ENCODE assay signal across 7 mouse cellular contexts in the genomic region with DNA sequence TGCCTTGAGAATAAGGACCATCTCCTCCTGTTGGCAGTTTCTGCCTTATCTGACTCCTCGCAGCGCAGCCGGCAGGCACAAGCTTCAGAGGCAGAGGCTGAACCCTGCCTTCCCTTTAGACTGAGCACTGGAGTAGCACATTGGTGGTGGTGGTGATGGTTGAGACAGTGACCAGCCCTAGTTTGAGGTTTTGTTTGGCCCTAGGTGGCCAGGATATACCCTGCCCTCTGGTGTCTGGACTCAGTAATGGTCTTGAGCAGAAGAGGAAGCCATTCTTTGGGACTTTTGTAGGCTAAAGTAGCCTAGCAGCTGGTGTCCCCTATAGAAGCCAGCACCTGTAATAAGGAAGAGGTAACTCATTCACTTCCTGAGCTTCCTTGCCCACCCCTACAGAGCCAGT. TPM values are rescaled to one million over a fixed set of nuclear protein-coding genes. Genes with fewer than 3 reads are reported as not detected.
DNase-seq lines count a peak whose midpoint lies in the region; ATAC-seq lines count a peak whose summit lies in the region.

No protein-coding gene starts in this region.

- peak; percentile 38 for DNase-seq in kidney, postnatal 10 days
- DNase-seq in kidney, adult 11 months, result no peak
- DNase-seq in NIH3T3 (ENCODE audit: low read depth), result peak; percentile 56
- peak; percentile 8 to 24 for DNase-seq in heart, postnatal 14 days
- DNase-seq in left cerebral cortex, adult 18-20 months (ENCODE audit: low spot score in 2 of 2), result no peak

- intact Hi-C loops in heart, postnatal 14 days (cut with DNase I), result loop anchor here (1.0 kb wide), 1 partner anchor 41 kb away; no protein-coding TSS in a partner anchor

- ATAC-seq in megakaryocyte progenitor cell, adult 5-6 weeks (replicated peaks; ENCODE audit: poor library complexity), result peak; percentile 81
- no peak; the same call in 1 of the 2 replicates for ATAC-seq in frontal cortex, adult (ENCODE audit: low TSS enrichment)

RNA-seq across cellular contexts. Expression of gene Asb1, which starts 23.7 kb away (rescaled TPM):
- 10 to 100 TPM; 19.8 to 20.3 TPM for total RNA-seq in heart, postnatal 14 days (2021)
- total RNA-seq in megakaryocyte progenitor cell, adult 5-6 weeks (2015), result 3.9 and 5.2 TPM in 2 replicates
- total RNA-seq in megakaryocyte progenitor cell, adult 5-6 weeks (2017), result 6.1 and 28.7 TPM in 2 replicates
- 10 to 100 TPM; 42.0 to 42.1 TPM for total RNA-seq in left cerebral cortex, adult 18-20 months (2021)

Comparison
In these comparisons a context has a peak if more than half of its experiments do, and no peak if none do; other contexts are left out.
1. DNase-seq: peak in kidney, postnatal 10 days (single experiment), NIH3T3 (single experiment) and heart, postnatal 14 days (2 of 2); none in kidney, adult 11 months (single experiment) and left cerebral cortex, adult 18-20 months (0 of 2).